Mouse (Mus musculus): ENCODE measurements around the gene Pklr. TPM values are rescaled to one million over a fixed set of nuclear protein-coding genes. Genes with fewer than 3 reads are reported as not detected.

The Pklr gene
- polyA plus RNA-seq, 1 experiment from 2014 or later, result 0.09 TPM

GRCm38 (mm10) chr3:89129908-89130307, 6.0 kb upstream of the Pklr start:
- peaks cover 5% of the 10 kb centered on the region for H3K4me1 ChIP-seq (replicated peaks)
- no peak overlapping the region for H3K4me2 ChIP-seq
- WGBS, result 95% methylated on average over 3 of the region's 3 CpGs
- H3K27ac ChIP-seq (replicated peaks), result no peak overlapping the region
- H3K4me3 ChIP-seq, result no peak overlapping the region
- H3K36me3 ChIP-seq, result no peaks in the 10 kb centered on the region
- no peak for ATAC-seq (ENCODE audit: low FRiP score, low read depth)
- H3K9ac ChIP-seq, result no peak overlapping the region
- no peaks in the 10 kb centered on the region for H3K9me3 ChIP-seq
- H3K27me3 ChIP-seq, result no peaks in the 10 kb centered on the region

- WGBS, result 38% methylated on average over 4 of the region's 4 CpGs
- Histone ChIP-seq H3K9ac (peak overlapping the region; percentile 48; the same call in 1 of the 2 replicates), H3K4me3 (peak overlapping the region; percentile 39), H3K27ac (replicated peaks) (no peak overlapping the region), H3K9me3 (no peaks in the 10 kb centered on the region), H3K27me3 (no peaks in the 10 kb centered on the region), H3K4me1 (replicated peaks) (peaks cover 5% of the 10 kb centered on the region), H3K36me3 (no peaks in the 10 kb centered on the region), H3K4me2 (peak overlapping the region; percentile 71)
- no peak for ATAC-seq (ENCODE audit: low FRiP score, low read depth)
Observed at GRCm38 (mm10) chr3:89131816-89132215, 4.1 kb upstream of the Pklr start.

GRCm38 (mm10) chr3:89132285-89133062, 3.5 kb upstream of the Pklr start:
- peak; percentile 61 for ATAC-seq (ENCODE audit: low FRiP score, low read depth)
- peaks cover 5% of the 10 kb centered on the region for H3K4me1 ChIP-seq (replicated peaks)
- H3K9ac ChIP-seq, result peak overlapping the region; percentile 48
- no peaks in the 10 kb centered on the region for H3K9me3 ChIP-seq
- peak overlapping the region; percentile 71 for H3K4me2 ChIP-seq
- no peaks in the 10 kb centered on the region for H3K36me3 ChIP-seq
- no peak overlapping the region for H3K27ac ChIP-seq (replicated peaks)
- H3K27me3 ChIP-seq, result no peaks in the 10 kb centered on the region
- peak overlapping the region; percentile 39 for H3K4me3 ChIP-seq
- 17% methylated on average over 30 of the region's 30 CpGs for WGBS

- Histone ChIP-seq H3K4me2 (no peak overlapping the region), H3K4me3 (no peak overlapping the region), H3K9me3 (no peaks in the 10 kb centered on the region), H3K4me1 (replicated peaks) (peaks cover 5% of the 10 kb centered on the region), H3K27me3 (no peaks in the 10 kb centered on the region), H3K36me3 (no peaks in the 10 kb centered on the region), H3K27ac (replicated peaks) (no peak overlapping the region), H3K9ac (no peak overlapping the region)
- ATAC-seq (ENCODE audit: low FRiP score, low read depth), result no peak
- WGBS, result 79% methylated on average over 7 of the region's 7 CpGs
Observed at GRCm38 (mm10) chr3:89133063-89133450, 2.9 kb upstream of the Pklr start.

GRCm38 (mm10) chr3:89133752-89134151, 2.2 kb upstream of the Pklr start:
- H3K4me3 ChIP-seq, result no peak overlapping the region
- H3K36me3 ChIP-seq, result no peaks in the 10 kb centered on the region
- H3K9ac ChIP-seq, result no peak overlapping the region
- H3K27ac ChIP-seq (replicated peaks), result no peak overlapping the region
- no peaks in the 10 kb centered on the region for H3K9me3 ChIP-seq
- H3K4me1 ChIP-seq (replicated peaks), result peaks cover 5% of the 10 kb centered on the region
- H3K4me2 ChIP-seq, result no peak overlapping the region
- no peaks in the 10 kb centered on the region for H3K27me3 ChIP-seq
- 95% methylated on average over 1 of the region's 1 CpGs for WGBS
- no peak for ATAC-seq (ENCODE audit: low FRiP score, low read depth)

- 33% methylated on average over 9 of the region's 9 CpGs for WGBS
- Histone ChIP-seq H3K4me3 (no peak overlapping the region), H3K27ac (replicated peaks) (no peak overlapping the region), H3K4me1 (replicated peaks) (peaks cover 5% of the 10 kb centered on the region), H3K27me3 (no peaks in the 10 kb centered on the region), H3K36me3 (no peaks in the 10 kb centered on the region), H3K9ac (no peak overlapping the region), H3K4me2 (no peak overlapping the region), H3K9me3 (no peaks in the 10 kb centered on the region)
- ATAC-seq (ENCODE audit: low FRiP score, low read depth), result no peak
Observed at GRCm38 (mm10) chr3:89136365-89136764, 423 bp downstream of the Pklr start.

GRCm38 (mm10) chr3:89144821-89145220, 8.9 kb downstream of the Pklr start:
- Histone ChIP-seq H3K4me2 (no peak overlapping the region), H3K27me3 (0 out of 2 replicates have a peak, but pooled peaks cover 2% of the 10 kb centered on the region), H3K27ac (replicated peaks) (no peak overlapping the region), H3K4me3 (no peak overlapping the region), H3K4me1 (replicated peaks) (no peaks in the 10 kb centered on the region), H3K9me3 (no peaks in the 10 kb centered on the region), H3K9ac (no peak overlapping the region), H3K36me3 (peaks cover 4% of the 10 kb centered on the region; the same call in 1 of the 2 replicates)
- WGBS, result 87% methylated on average over 10 of the region's 10 CpGs
- no peak for ATAC-seq (ENCODE audit: low FRiP score, low read depth)

GRCm38 (mm10) chr3:89145566-89145965, 9.6 kb downstream of the Pklr start:
- Histone ChIP-seq H3K27ac (replicated peaks) (no peak overlapping the region), H3K27me3 (0 out of 2 replicates have a peak, but pooled peaks cover 3% of the 10 kb centered on the region), H3K9me3 (no peaks in the 10 kb centered on the region), H3K4me2 (no peak overlapping the region), H3K9ac (no peak overlapping the region), H3K4me1 (replicated peaks) (no peaks in the 10 kb centered on the region), H3K4me3 (no peak overlapping the region), H3K36me3 (peaks cover 7% of the 10 kb centered on the region; the same call in 1 of the 2 replicates)
- 59% methylated on average over 8 of the region's 8 CpGs for WGBS
- no peak for ATAC-seq (ENCODE audit: low FRiP score, low read depth)

- ATAC-seq (ENCODE audit: low FRiP score, low read depth), result 0 out of 2 replicates have a peak, but pooled peaks have one; percentile 13
- H3K4me2 ChIP-seq, result no peak overlapping the region
- WGBS, result 25% methylated on average over 26 of the region's 26 CpGs
Observed at GRCm38 (mm10) chr3:89147101-89147978, 11.4 kb downstream of the Pklr start.

GRCm38 (mm10) chr3:89147979-89148311, 12.0 kb downstream of the Pklr start:
- Histone ChIP-seq H3K4me3 (no peak overlapping the region), H3K4me2 (no peak overlapping the region), H3K9ac (no peak overlapping the region), H3K36me3 (peaks cover 11% of the 10 kb centered on the region; the same call in 1 of the 2 replicates), H3K27me3 (0 out of 2 replicates have a peak, but pooled peaks cover 3% of the 10 kb centered on the region), H3K27ac (replicated peaks) (no peak overlapping the region), H3K4me1 (replicated peaks) (no peaks in the 10 kb centered on the region), H3K9me3 (no peaks in the 10 kb centered on the region)
- WGBS, result 16% methylated on average over 15 of the region's 15 CpGs
- no peak for ATAC-seq (ENCODE audit: low FRiP score, low read depth)

More at GRCm38 (mm10) chr3:89147101-89147978, 11.4 kb downstream of the Pklr start:
- Histone ChIP-seq H3K9me3 (no peaks in the 10 kb centered on the region), H3K27me3 (0 out of 2 replicates have a peak, but pooled peaks cover 3% of the 10 kb centered on the region), H3K9ac (no peak overlapping the region), H3K36me3 (peaks cover 11% of the 10 kb centered on the region; the same call in 1 of the 2 replicates), H3K4me3 (no peak overlapping the region), H3K27ac (replicated peaks) (no peak overlapping the region), H3K4me1 (replicated peaks) (no peaks in the 10 kb centered on the region)

- H3K27ac ChIP-seq (replicated peaks), result no peak overlapping the region
- WGBS, result 71% methylated on average over 14 of the region's 14 CpGs
- H3K36me3 ChIP-seq, result peaks cover 11% of the 10 kb centered on the region; the same call in 1 of the 2 replicates
- no peak overlapping the region for H3K4me3 ChIP-seq
- no peak overlapping the region for H3K9ac ChIP-seq
- no peak for ATAC-seq (ENCODE audit: low FRiP score, low read depth)
- H3K4me2 ChIP-seq, result no peak overlapping the region
- 0 out of 2 replicates have a peak, but pooled peaks cover 3% of the 10 kb centered on the region for H3K27me3 ChIP-seq
- no peaks in the 10 kb centered on the region for H3K4me1 ChIP-seq (replicated peaks)
- H3K9me3 ChIP-seq, result no peaks in the 10 kb centered on the region
Observed at GRCm38 (mm10) chr3:89148567-89148966, 12.6 kb downstream of the Pklr start.
